Mouse (Mus musculus): ENCODE data around the gene Glt6d1. TPM values are rescaled to one million over a fixed set of nuclear protein-coding genes. Genes with fewer than 3 reads are reported as not detected.
"Not testable (repeated sequence)": the region's sequence is repeated elsewhere in the genome, so short reads cannot be mapped to it uniquely, and the experiment has no call there.

Gene Glt6d1
- total RNA-seq (2015): not detected in 2 replicates
- total RNA-seq (2017): not detected in 2 replicates

GRCm38 (mm10) chr2:25815748-25816147 lies at the start of gene Glt6d1:
Gene Glt6d1, minus strand, starts transcription at chr2:25815848.
- not testable (repeated sequence) for ATAC-seq (replicated peaks; ENCODE audit: poor library complexity)

- ATAC-seq (replicated peaks; ENCODE audit: poor library complexity): no peak
Observed at GRCm38 (mm10) chr2:25865412-25865811, 49.8 kb upstream of the Glt6d1 start.

- no peak for ATAC-seq (replicated peaks; ENCODE audit: poor library complexity)
Observed at GRCm38 (mm10) chr2:25864230-25864629, 48.6 kb upstream of the Glt6d1 start.

- ATAC-seq (replicated peaks; ENCODE audit: poor library complexity): peak; percentile 31; the same call in 1 of the 2 replicates
Observed at GRCm38 (mm10) chr2:25863337-25864131, 47.9 kb upstream of the Glt6d1 start, which contains the start of gene Kcnt1. Gene Kcnt1, plus strand, starts transcription at chr2:25863734.

- no peak for ATAC-seq (replicated peaks; ENCODE audit: poor library complexity)
Observed at GRCm38 (mm10) chr2:25862696-25863270, 47.1 kb upstream of the Glt6d1 start.

GRCm38 (mm10) chr2:25862038-25862437 lies 46.4 kb upstream of the Glt6d1 start:
- no peak for ATAC-seq (replicated peaks; ENCODE audit: poor library complexity)

GRCm38 (mm10) chr2:25859891-25860290 lies 44.2 kb upstream of the Glt6d1 start:
- ATAC-seq (replicated peaks; ENCODE audit: poor library complexity): no peak

- ATAC-seq (replicated peaks; ENCODE audit: poor library complexity): no peak
Observed at GRCm38 (mm10) chr2:25853998-25854397, 38.4 kb upstream of the Glt6d1 start.

- peak; percentile 86 for ATAC-seq (replicated peaks; ENCODE audit: poor library complexity)
Observed at GRCm38 (mm10) chr2:25852626-25853025, 37.0 kb upstream of the Glt6d1 start.

GRCm38 (mm10) chr2:25850330-25850729 lies 34.7 kb upstream of the Glt6d1 start:
- peak; percentile 64 for ATAC-seq (replicated peaks; ENCODE audit: poor library complexity)

- ATAC-seq (replicated peaks; ENCODE audit: poor library complexity): no peak
Observed at GRCm38 (mm10) chr2:25847226-25847625, 31.6 kb upstream of the Glt6d1 start, which contains the start of gene Sohlh1. Gene Sohlh1, minus strand, starts transcription at chr2:25847248.

GRCm38 (mm10) chr2:25846516-25846915 lies 30.9 kb upstream of the Glt6d1 start:
- no peak for ATAC-seq (replicated peaks; ENCODE audit: poor library complexity)

GRCm38 (mm10) chr2:25844097-25844496 lies 28.4 kb upstream of the Glt6d1 start:
- ATAC-seq (replicated peaks; ENCODE audit: poor library complexity): no peak

- no peak for ATAC-seq (replicated peaks; ENCODE audit: poor library complexity)
Observed at GRCm38 (mm10) chr2:25842758-25843157, 27.1 kb upstream of the Glt6d1 start.

- no peak for ATAC-seq (replicated peaks; ENCODE audit: poor library complexity)
Observed at GRCm38 (mm10) chr2:25842161-25842560, 26.5 kb upstream of the Glt6d1 start.

- peak; percentile 91 for ATAC-seq (replicated peaks; ENCODE audit: poor library complexity)
Observed at GRCm38 (mm10) chr2:25836291-25836690, 20.6 kb upstream of the Glt6d1 start.

- ATAC-seq (replicated peaks; ENCODE audit: poor library complexity): no peak
Observed at GRCm38 (mm10) chr2:25830786-25831185, 15.1 kb upstream of the Glt6d1 start.

GRCm38 (mm10) chr2:25828344-25828947 lies 12.8 kb upstream of the Glt6d1 start:
- peak; percentile 42 for ATAC-seq (replicated peaks; ENCODE audit: poor library complexity)

GRCm38 (mm10) chr2:25824751-25825150 lies 9.1 kb upstream of the Glt6d1 start:
- no peak for ATAC-seq (replicated peaks; ENCODE audit: poor library complexity)

GRCm38 (mm10) chr2:25822806-25823205 lies 7.2 kb upstream of the Glt6d1 start, which contains the start of gene Lcn9:
Gene Lcn9, plus strand, starts transcription at chr2:25823153.
- no peak for ATAC-seq (replicated peaks; ENCODE audit: poor library complexity)

GRCm38 (mm10) chr2:25813364-25813763 lies 2.3 kb downstream of the Glt6d1 start:
- no peak for ATAC-seq (replicated peaks; ENCODE audit: poor library complexity)

GRCm38 (mm10) chr2:25811711-25812110 lies 3.9 kb downstream of the Glt6d1 start:
- ATAC-seq (replicated peaks; ENCODE audit: poor library complexity): no peak

Measured in megakaryocyte progenitor cell, adult 5-6 weeks (primary cell).